Mouse (Mus musculus): ENCODE measurements around the gene Rcor3.

GRCm38 (mm10) chr1:192066956-192067355, 70.9 kb downstream of the Rcor3 start:
- no peak for TF ChIP-seq CTCF (IDR thresholded peaks at IDR 0.05; ENCODE audit: control insufficient read depth, insufficient read depth, low read length)
- no peak for TF ChIP-seq POLR2A (IDR thresholded peaks at IDR 0.05; ENCODE audit: borderline replicate concordance, control insufficient read depth, low read depth, low read length)
